Mouse (Mus musculus) liver, postnatal 0 days (tissue): Measurements from ENCODE around the gene Plch2.

Experiments
- CTCF ChIP-seq: sonication (generic); IDR thresholded peaks from 2 replicates; pipeline ENCODE4 v1.5.1; 2016; ENCODE audit warnings: antibody characterized with exemption, low read depth
- EP300 ChIP-seq: IDR thresholded peaks from 2 replicates; pipeline ENCODE4 v1.6.1; 2016; ENCODE audit warnings: antibody characterized with exemption, low read depth, mild to moderate bottlenecking

DNA sequence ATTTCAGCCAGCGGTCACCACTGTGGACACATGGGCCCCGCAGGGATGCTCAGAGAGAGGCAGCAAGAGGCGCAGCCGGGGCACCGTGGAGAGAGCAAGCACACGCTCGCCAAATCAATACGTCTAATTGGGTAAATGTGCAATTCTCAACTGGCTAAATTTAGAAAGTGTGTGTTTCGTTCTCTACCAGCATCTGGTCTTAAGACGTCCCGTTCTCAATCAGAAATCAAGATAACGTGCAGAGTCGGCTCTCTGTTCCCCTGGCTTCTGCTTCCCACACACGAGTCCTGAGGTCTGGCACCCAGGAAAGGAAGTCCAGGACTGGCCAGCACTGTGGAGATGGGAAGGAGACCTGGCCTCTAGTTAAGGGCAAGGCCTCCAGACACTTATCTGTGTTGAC lies 9.9 kb downstream of the Plch2 start:
- no peak for TF ChIP-seq CTCF
- TF ChIP-seq EP300 = no peak
